ENCODE assay signal across 12 mouse cellular contexts in the genomic region with DNA sequence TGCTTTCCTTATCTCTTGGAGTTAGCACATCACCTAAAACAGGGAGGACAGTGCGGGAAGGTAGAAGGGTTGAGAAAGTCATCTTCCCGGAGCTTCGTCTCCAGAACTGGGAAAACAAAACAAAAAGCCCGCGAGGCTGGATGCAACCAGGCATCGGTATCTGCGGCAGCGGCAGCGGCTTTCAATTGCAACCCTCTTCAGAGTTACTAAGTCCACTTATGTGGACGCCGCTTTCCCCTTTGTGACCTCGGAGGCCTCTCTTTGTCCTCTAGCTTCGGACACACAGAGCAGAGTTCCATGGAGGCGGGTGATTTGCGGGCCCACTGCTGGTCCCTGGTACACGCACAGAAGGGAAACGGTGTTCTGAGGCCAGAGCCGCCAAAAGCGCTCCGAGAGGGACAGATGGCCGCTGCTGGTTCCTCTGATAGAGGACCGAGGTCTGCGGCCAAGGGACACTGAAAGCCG. TPM values are rescaled to one million over a fixed set of nuclear protein-coding genes. Genes with fewer than 3 reads are reported as not detected.
DNase-seq lines count a peak whose midpoint lies in the region; ATAC-seq and TF ChIP-seq lines count a peak whose summit lies in the region.
"Had no signal": no experiment of that assay in that cellular context is flagged by ENCODE, and none has a peak within 500 bp of the region (broad histone marks: within the 10 kb centered on the region; RNA-seq: fewer than 3 reads in every experiment).

No protein-coding gene starts in this region.

- no peak for ATAC-seq in heart, embryonic 14.5 days (ENCODE audit: insufficient number of reproducible peaks, insufficient read depth, low FRiP score, low read depth)
- ATAC-seq in hindbrain, embryonic 16.5 days = no peak
- ATAC-seq in megakaryocyte-erythroid progenitor cell, adult 5-6 weeks (replicated peaks; ENCODE audit: low FRiP score, low TSS enrichment, poor library complexity, severe bottlenecking) = no peak

- peaks cover 5 to 21% of the 10 kb centered on the region in 2 experiments for H3K4me1 ChIP-seq in heart, embryonic 14.5 days (ENCODE audit: control insufficient read depth in 2 of 2, insufficient read depth in 2 of 2, low read length in 2 of 2)
- H3K4me1 ChIP-seq in ES-Bruce4 (ENCODE audit: control insufficient read depth, insufficient read depth, low read length) = no peaks in the 10 kb centered on the region
- H3K4me1 ChIP-seq in hindbrain, embryonic 16.5 days (ENCODE audit: control insufficient read depth, insufficient read depth, low read depth, low read length) = peaks cover 17% of the 10 kb centered on the region

- H3K36me3 ChIP-seq in heart, embryonic 14.5 days (ENCODE audit: control insufficient read depth, insufficient read depth, low read length) = no peaks in the 10 kb centered on the region
- no peaks in the 10 kb centered on the region for H3K36me3 ChIP-seq in ES-Bruce4 (ENCODE audit: control insufficient read depth, insufficient read depth, low read length, poor library complexity, severe bottlenecking)
- H3K36me3 ChIP-seq in hindbrain, embryonic 16.5 days (ENCODE audit: control insufficient read depth, insufficient read depth, low read length) = no peaks in the 10 kb centered on the region
- H3K36me3 ChIP-seq: liver, embryonic 15.5 days had no signal

- no peak for TF ChIP-seq EP300 in ES-Bruce4 (IDR thresholded peaks at IDR 0.05; ENCODE audit: insufficient read depth, low read depth, low read length)

- H3K27me3 ChIP-seq in heart, embryonic 14.5 days (ENCODE audit: control insufficient read depth, insufficient read depth, low read length) = peaks cover 98% of the 10 kb centered on the region
- peaks cover 39% of the 10 kb centered on the region for H3K27me3 ChIP-seq in ES-Bruce4 (ENCODE audit: control insufficient read depth, insufficient read depth, low read length, poor library complexity, severe bottlenecking)
- H3K27me3 ChIP-seq in hindbrain, embryonic 16.5 days (replicated peaks; ENCODE audit: control insufficient read depth, insufficient read depth, low read length) = peaks cover 63% of the 10 kb centered on the region

- H3K4me2 ChIP-seq in heart, embryonic 14.5 days (ENCODE audit: low read length) = peak overlapping the region; percentile 37
- H3K4me2 ChIP-seq in hindbrain, embryonic 16.5 days (ENCODE audit: low read length) = peak overlapping the region; percentile 38
- H3K4me2 ChIP-seq: liver, embryonic 15.5 days had no signal

- under 1% methylated on average over 24 of the region's 24 CpGs for WGBS in heart, embryonic 14.5 days
- WGBS in hindbrain, embryonic 16.5 days = under 1% methylated on average over 24 of the region's 24 CpGs

- H3K27ac ChIP-seq in heart, embryonic 14.5 days (replicated peaks in 1 of 2; ENCODE audit: control insufficient read depth in 1 of 2, insufficient read depth in 1 of 2, low read depth in 2 of 2, low read length in 2 of 2) = no peak overlapping the region
- no peak overlapping the region for H3K27ac ChIP-seq in ES-Bruce4 (ENCODE audit: insufficient read depth, low read length)
- no peak overlapping the region for H3K27ac ChIP-seq in hindbrain, embryonic 16.5 days (ENCODE audit: low read depth, low read length)
- H3K27ac ChIP-seq: liver, embryonic 15.5 days had no signal

- no peak for TF ChIP-seq POLR2A in ES-Bruce4 (IDR thresholded peaks at IDR 0.05; ENCODE audit: insufficient read depth, low read length)

- DNase-seq in heart, adult 11 months = no peak
- DNase-seq in cerebellum, postnatal 10 days = peak; percentile 88 to 92
- DNase-seq in layer of hippocampus, adult 8-10 months (ENCODE audit: low spot score in 2 of 2) = no peak
- no peak for DNase-seq in left cerebral cortex, postnatal 10 days (ENCODE audit: extremely low spot score in 1 of 2, low spot score in 2 of 2)
- DNase-seq: adrenal gland, adult 8-10 months; kidney, adult 2 months; thymus, postnatal 25 days had no signal

- intact Hi-C loops in left cerebral cortex, postnatal 10 days (cut with DNase I) = loop anchor here (5.0 kb wide), 1 partner anchor 1310 kb away; no protein-coding TSS in a partner anchor

- H3K9me3 ChIP-seq in heart, embryonic 14.5 days (ENCODE audit: control insufficient read depth, low read length) = no peaks in the 10 kb centered on the region
- H3K9me3 ChIP-seq in ES-Bruce4 (replicated peaks; ENCODE audit: control insufficient read depth, insufficient read depth, low read length, poor library complexity, severe bottlenecking) = no peaks in the 10 kb centered on the region
- no peaks in the 10 kb centered on the region for H3K9me3 ChIP-seq in hindbrain, embryonic 16.5 days (ENCODE audit: control insufficient read depth, low read length)
- H3K9me3 ChIP-seq: liver, embryonic 15.5 days had no signal

- peak overlapping the region in 1 of 2 experiments; percentile 24; a peak in 3 of 4 replicates for H3K4me3 ChIP-seq in heart, embryonic 14.5 days (ENCODE audit: control insufficient read depth in 1 of 2, insufficient read depth in 1 of 2, low read depth in 1 of 2, low read length in 2 of 2)
- peak overlapping the region; percentile 8; the same call in 1 of the 2 replicates for H3K4me3 ChIP-seq in ES-Bruce4 (ENCODE audit: low read depth, low read length)
- H3K4me3 ChIP-seq in hindbrain, embryonic 16.5 days (ENCODE audit: low read length) = peak overlapping the region; percentile 17; the same call in 1 of the 2 replicates
- H3K4me3 ChIP-seq: liver, embryonic 15.5 days had no signal

- TF ChIP-seq CTCF in ES-Bruce4 (IDR thresholded peaks at IDR 0.05; ENCODE audit: low read depth, low read length) = no peak

- no peak overlapping the region for H3K9ac ChIP-seq in heart, embryonic 14.5 days (ENCODE audit: low read length)
- H3K9ac ChIP-seq in ES-Bruce4 (ENCODE audit: low read depth, poor library complexity, severe bottlenecking) = no peak overlapping the region
- H3K9ac ChIP-seq in hindbrain, embryonic 16.5 days (ENCODE audit: low read depth, low read length) = peak overlapping the region; percentile 29; the same call in 1 of the 2 replicates
- H3K9ac ChIP-seq: liver, embryonic 15.5 days had no signal

RNA-seq across cellular contexts. Expression of gene En2, which starts 3.5 kb away (rescaled TPM):
- not detected in 2 replicates for polyA plus RNA-seq in heart, embryonic 14.5 days (2014; fragmentation: Nextera tagmentation; extraction: Ambion mirVana)
- polyA plus RNA-seq in ES-Bruce4 (2011; ENCODE audit: insufficient read depth, insufficient read length, low read depth, missing spikeins) = 1.4 and 1.6 TPM in 2 replicates
- 0.40 and 0.55 TPM in 2 replicates for polyA plus RNA-seq in hindbrain, embryonic 16.5 days (2015; fragmentation: Nextera tagmentation; extraction: Ambion mirVana)
- total RNA-seq in megakaryocyte-erythroid progenitor cell, adult 5-6 weeks (2014; fragmentation: Nextera tagmentation) = not detected in 2 replicates
- not detected in 2 replicates for total RNA-seq in megakaryocyte-erythroid progenitor cell, adult 5-6 weeks (2017)
- total RNA-seq in layer of hippocampus, adult 8-10 months (2022) = under 1 TPM; 0.27 to 0.57 (median 0.40) TPM
- total RNA-seq in left cerebral cortex, postnatal 10 days (2021) = not detected
- polyA plus RNA-seq: liver, embryonic 15.5 days had no signal

Comparison
In these comparisons a context has a peak if more than half of its experiments do, and no peak if none do; other contexts are left out.
1. DNase-seq: peak in cerebellum, postnatal 10 days (2 of 2); none in heart, adult 11 months (single experiment), layer of hippocampus, adult 8-10 months (0 of 2) and left cerebral cortex, postnatal 10 days (0 of 2).